Mouse (Mus musculus) skeletal muscle tissue, adult 2 months (tissue): Measurements from ENCODE around the gene Relb.
A peak's percentile ranks its signal among the peaks of the same experiment; 100 is the strongest.

Experiments
- DNase-seq: peaks from one replicate; pipeline ENCODE4 v3.0.0-alpha.2; 2012; ENCODE audit warnings: low read depth, low spot score

Relb gene

DNA sequence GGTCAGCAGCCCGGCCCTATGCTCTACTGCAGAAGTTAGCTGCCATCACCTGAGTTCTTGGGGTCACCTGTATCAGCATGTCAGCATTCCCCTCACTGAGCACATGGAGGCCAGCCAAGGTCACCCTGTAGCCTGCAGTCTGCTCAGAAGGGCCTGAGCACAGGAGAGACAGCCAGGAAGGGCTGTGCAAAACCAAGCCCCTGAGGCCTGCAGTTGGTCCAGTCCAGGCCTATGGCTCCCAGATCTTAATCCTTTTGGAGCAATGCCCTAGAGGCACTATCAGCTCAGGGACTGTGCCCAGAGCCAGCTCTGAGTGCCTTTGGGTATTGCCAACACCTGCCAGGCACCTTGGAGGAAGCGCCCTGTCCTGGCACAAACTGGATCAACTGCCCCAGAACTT lies 72.2 kb downstream of the Relb start:
- peak; percentile 56 for DNase-seq
